Mouse (Mus musculus) cerebellum, adult (tissue): ENCODE data around the gene Uck2.
A peak's percentile ranks its signal among the peaks of the same experiment; 100 is the strongest.

Source experiments
- ATAC-seq: cut with Nextera tagmentation; 2 replicates; pipeline ENCODE4 v1.9.2; 2017; ENCODE audit warnings: mild to moderate bottlenecking, moderate library complexity, mixed read lengths; ENCODE audit not compliant: insufficient number of reproducible peaks, low FRiP score, low TSS enrichment

Uck2 gene

GRCm38 (mm10) chr1:167285320-167285355, at the start of gene Uck2:
TSS of gene Uck2 (minus strand) at chr1:167285320.
- ATAC-seq: no peak

DNA sequence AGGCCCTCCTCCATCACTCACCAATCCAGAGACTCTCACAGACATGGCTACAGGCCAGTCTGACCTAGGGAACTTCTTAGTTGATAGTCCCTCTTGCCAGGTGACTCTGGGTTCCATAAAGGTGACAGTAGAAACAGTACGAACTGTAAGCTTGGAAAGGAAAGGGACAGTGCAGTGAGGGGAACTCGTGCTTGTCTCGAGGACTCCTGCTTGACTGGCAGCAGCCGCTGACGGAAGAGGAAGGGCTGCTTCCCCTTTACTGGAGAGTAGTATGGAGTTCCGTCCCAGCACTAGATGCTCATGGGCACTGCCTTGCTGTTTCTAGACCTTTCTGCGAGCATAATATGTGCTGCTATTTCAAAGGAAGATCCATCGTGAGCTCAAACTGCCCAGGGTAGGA, 46.0 kb upstream of the Uck2 start:
- no peak for ATAC-seq

DNA sequence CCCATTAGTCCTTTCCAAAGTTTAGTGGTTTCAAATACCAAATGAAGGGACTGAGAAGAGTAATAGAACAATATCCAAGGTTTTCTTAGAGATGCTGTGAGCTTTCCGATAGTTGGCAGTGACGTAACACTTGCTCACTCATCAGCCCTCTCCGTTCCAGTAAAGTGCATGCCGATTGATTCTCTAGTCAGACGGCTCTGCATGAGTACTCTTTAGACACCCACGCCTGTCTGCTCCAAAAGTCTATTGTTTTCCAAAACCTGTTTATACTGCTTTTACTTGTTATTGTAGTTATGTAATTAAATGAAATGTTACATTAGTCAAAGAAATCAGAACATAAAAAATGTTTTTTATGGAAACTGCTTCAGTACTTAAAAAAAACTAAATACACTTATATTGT, 43.7 kb upstream of the Uck2 start:
- no peak for ATAC-seq

DNA sequence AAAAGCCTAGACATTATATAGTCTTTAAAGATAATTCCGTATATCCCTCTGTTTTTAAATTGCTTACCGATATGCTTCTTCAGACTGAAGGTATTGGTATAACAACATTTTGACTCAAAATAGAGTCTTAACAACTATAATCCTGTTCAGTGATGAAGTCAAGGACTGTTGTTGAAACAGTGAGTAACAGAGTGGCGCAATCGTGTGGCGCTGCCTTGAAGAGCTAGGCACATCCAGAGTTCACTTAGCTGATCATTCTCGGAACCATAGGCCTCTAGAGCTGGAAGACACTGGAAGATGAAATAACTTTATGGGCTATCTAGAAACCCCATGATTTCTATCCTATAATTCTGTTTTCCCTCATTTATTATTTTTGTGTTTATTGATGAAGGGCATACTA, 36.6 kb upstream of the Uck2 start:
- no peak for ATAC-seq

GRCm38 (mm10) chr1:167313220-167313619, 28.1 kb upstream of the Uck2 start:
- no peak for ATAC-seq

GRCm38 (mm10) chr1:167312367-167312766, 27.2 kb upstream of the Uck2 start:
- no peak for ATAC-seq

DNA sequence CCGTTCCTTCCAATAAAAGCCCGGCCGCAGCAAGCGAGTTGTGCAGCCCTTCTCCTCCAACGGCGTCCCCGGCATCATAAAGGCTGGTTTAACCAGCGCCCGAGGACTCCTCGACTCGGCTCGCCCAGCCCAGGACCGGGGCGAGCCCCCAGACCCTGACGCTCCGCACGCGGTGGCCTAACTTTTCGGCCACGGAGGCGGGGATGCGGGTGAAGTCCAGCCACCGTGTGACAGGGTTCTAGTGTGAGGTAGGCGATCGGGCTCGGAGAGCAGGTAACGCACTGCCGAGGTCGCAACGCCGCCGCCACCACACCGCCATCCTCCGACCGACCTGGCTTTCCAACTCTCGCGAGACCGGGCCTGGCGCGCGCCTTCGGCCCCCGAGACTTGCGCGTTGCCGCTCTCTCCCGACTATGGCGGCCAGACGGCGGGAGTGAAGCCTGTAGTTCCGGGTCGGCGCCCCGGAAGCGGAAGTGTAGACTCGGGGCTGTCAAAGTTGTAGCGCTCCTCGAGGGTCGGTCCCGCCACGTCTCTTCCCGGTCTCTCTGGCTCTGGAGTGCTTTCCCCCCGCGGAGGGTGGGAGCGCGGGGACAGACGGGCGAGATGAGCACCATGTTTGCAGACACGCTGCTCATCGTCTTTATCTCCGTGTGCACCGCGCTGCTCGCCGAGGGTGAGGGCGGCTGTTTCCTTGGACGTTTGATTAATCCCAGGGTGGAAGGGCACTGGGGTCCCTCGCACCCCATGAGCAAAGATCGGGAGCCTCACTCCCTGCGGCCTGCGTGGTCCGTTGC, 23.3 kb upstream of the Uck2 start, which contains the start of gene Tmco1:
Tmco1 (plus strand) TSS at position 118 of the 794 bp plus-strand sequence.
- peak; percentile 98 for ATAC-seq

DNA sequence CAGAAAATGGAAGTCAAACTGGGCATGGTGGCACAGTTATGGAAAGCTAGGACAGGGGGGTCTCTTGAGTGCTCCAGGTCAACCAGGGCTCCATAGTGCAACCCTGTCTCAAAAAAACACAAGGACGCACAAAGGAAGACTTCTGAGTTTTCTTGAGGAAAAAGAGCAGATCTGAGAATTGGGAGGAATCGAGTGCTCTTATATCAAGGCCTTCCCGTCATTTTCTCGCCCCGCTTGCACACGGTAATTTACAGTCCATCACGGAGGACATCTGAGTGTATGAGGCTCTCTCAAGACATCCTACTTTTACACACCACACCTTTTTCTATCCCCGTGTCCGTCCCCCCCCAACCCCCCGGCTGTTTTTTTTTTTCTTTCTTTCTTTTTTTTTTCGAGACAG, 22.6 kb upstream of the Uck2 start:
- ATAC-seq: no peak

- no peak for ATAC-seq
These were observed 21.5 kb upstream of the Uck2 start for GRCm38 (mm10) chr1:167306451-167307240.

- ATAC-seq: no peak
These were observed 20.5 kb upstream of the Uck2 start for GRCm38 (mm10) chr1:167305501-167306137.

DNA sequence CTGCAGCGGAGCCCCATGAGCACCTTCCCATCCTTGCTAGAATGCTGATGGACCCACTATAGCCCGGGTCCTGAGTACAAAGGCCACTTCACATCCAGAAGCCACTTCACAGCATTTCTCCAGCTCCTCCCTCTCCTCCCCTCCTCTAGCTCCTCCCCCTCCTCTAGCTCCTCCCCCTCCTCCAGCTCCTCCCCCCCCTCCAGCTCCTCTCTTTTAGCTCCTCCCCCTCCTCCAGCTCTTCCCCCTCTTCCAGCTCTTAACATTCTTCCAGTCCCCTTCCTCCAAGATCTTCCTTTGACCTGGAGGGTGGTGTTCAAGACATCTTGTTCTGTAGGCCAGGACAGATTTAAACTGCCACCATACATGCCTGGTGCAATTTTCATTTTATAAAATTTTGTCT, 15.0 kb upstream of the Uck2 start:
- no peak for ATAC-seq

- no peak for ATAC-seq
These were observed 10.7 kb upstream of the Uck2 start for GRCm38 (mm10) chr1:167295679-167296402.

DNA sequence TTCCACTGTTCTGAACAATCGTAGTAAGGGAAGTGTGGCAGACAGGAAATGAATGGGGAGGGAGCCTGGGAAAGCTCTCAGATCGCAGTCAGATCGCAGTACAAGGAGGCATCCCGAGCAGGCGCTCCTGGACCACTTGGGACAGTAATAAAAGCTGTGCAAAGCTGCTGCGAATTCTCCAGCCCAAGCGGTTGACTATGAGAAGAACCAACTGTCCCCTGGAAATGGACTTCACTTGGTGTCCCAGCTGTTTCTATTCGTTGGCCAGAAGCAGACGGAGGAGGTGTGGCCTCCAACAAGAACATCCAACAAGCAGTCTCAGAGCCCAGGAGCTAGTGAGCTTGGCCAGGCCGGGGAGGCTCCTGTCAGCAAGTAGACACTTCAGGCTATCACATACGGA, 7.3 kb upstream of the Uck2 start:
- no peak for ATAC-seq

DNA sequence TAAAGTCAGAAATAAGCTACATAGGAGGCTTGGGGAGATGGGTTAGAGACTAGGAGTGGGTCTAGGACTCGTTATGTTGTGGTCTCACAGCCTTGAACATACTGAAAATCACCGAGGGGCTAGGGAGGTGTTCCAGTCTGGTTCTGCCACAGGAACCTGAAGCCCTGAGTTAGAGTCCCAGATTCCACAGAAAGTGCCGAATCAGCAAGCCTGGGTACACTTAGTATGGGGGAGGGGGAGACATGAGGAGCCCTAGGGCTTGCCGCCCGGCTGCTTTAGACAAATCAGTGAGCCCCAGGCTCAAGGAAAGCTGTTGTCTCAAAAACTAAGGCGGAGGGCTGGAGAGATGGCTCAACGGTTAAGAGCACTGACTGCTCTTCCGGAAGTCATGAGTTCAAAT, 6.5 kb upstream of the Uck2 start:
- ATAC-seq: no peak

GRCm38 (mm10) chr1:167290263-167290592, 5.1 kb upstream of the Uck2 start:
- no peak for ATAC-seq

GRCm38 (mm10) chr1:167289567-167290262, 4.6 kb upstream of the Uck2 start:
- ATAC-seq: no peak

DNA sequence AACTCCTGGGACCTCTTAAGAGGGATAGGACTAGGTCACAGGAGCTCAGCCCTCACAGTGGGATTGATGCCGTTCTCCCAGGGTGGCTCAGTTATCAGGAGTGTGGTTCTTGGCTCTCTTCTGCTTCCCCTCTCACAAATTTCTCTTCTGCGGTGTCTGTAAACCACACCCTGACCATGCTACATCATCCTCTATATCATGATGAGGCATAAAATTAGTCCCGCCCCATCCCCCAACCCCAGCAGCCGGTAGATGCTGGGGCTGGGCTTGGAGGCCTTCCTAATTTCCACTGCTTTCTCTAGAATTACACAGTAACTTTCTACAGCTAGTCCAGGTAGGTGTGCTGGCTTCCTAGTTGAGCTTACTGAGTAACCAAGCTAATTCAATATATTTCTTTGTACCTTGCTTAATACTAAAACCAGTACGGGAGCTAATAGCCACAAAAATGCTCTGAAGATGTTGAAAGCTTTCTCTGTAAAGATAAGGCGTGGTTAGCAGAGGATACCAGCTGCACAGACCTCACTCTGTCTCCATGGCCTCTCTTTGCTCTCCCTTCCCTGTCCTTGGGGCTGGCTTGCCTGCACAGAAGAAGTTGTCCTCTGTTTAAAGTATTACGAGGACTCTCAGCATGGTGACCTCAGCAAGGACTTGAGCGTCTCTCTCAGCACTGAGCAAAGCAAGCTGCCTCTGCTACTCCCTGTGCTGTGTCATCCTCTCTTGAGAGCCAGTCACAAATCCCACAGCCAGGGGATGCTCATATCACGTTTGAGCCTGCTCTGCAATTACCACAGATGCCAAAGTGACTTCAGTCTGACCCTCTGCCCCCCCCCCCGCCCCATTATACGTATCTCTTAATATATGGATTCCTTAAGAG, 3.8 kb upstream of the Uck2 start:
- ATAC-seq: no peak

DNA sequence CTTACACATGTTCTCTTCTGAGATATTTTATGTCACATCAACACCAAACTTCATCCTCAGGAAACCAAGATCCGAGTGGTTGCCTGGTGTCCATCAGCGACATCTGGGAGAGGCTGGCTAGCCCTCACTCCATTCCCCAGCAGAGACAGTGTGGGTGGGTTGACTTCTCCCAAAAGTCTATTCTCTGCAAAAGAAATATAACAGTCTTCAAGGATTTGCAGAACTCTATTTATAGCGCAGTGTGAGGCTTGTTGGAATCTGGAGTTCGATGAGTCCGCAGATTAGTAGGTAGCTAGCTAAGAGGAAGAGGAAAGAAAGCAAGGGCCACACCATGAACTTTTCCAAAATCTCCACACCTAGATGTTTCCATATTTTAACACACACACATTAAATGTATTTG, 2.0 kb upstream of the Uck2 start:
- ATAC-seq: no peak

GRCm38 (mm10) chr1:167285356-167285755, 236 bp upstream of the Uck2 start:
- peak; percentile 12; the same call in 1 of the 2 replicates for ATAC-seq

DNA sequence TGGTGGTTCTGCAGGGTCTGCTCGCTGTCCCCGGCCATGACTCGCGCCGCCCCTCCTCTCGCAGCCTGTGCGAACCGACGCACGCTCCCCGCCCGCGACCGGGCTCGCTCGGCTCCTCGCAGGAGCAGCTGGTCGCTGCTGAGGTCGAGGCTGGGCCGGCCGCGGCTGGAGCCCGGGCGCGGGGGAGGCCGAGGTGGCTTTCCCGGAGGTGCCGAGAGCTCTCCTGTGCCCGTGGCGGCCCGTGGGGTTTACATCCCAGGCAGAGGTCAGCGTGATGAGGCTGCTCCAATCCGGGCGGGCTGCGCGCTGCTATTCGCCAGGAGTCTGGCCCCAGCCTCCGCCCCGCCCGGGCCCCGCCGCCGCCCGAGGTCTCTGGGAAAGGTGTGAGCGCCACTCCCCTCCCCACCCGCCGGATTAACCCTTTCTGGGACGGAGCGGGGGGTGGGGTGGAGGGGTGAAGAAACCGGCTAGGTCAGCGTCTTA, 242 bp downstream of the Uck2 start:
- ATAC-seq: peak; percentile 96
